Mouse (Mus musculus) left cerebral cortex, adult 6 months (tissue): Measurements from ENCODE around the gene Ccdc184. TPM values are rescaled to one million over a fixed set of nuclear protein-coding genes. Genes with fewer than 3 reads are reported as not detected.

Experiments used
- long read RNA-seq, 2 experiments: library from polyadenylated mRNA; unstranded; transcript quantifications; one replicate each; pipeline ENCODE4 v2.0.0; 2019 to 2020
- polyA plus RNA-seq: library from polyadenylated mRNA; unstranded; fragments of <200 nt; fragmentation: Nextera tagmentation; gene quantifications from 2 replicates; pipeline ENCODE4 v1.2.3, GENCODE M21; 2021

Gene Ccdc184
- 9.3 and 21.0 TPM in 2 replicates for polyA plus RNA-seq
- long read RNA-seq, experiment 1, transcript Ccdc184-201 (1 exons, 2,977 nt) = major isoform, 138 of 138 reads
- long read RNA-seq, experiment 1, partial matches to known transcripts = 0 of 138 reads
- long read RNA-seq, experiment 1, other reads (novel, unspliced or antisense) = 0 of 138 reads
- long read RNA-seq, experiment 2, transcript Ccdc184-201 (1 exons, 2,977 nt) = major isoform, 28 of 28 reads
- long read RNA-seq, experiment 2, partial matches to known transcripts = 0 of 28 reads
- long read RNA-seq, experiment 2, other reads (novel, unspliced or antisense) = 0 of 28 reads

GRCm38 (mm10) chr15:98166963-98167644 lies at the start of gene Ccdc184:
Gene Ccdc184, plus strand, starts transcription at chr15:98167158.

GRCm38 (mm10) chr15:98165525-98165924 lies 1.4 kb upstream of the Ccdc184 start, which contains the start of gene Asb8:
Gene Asb8, minus strand, starts transcription at chr15:98165625.

GRCm38 (mm10) chr15:98195442-98195841 lies 28.5 kb downstream of the Ccdc184 start, which contains the start of gene Olfr288:
Gene Olfr288, minus strand, starts transcription at chr15:98195542.

Other genes with a start within 250 kb of the Ccdc184 start
- 52.2 and 69.5 TPM in 2 replicates for gene Tmem106c, start 203.0 kb upstream of the Ccdc184 start, polyA plus RNA-seq
- gene Col2a1, start 162.5 kb upstream of the Ccdc184 start, polyA plus RNA-seq = 0.16 and 0.18 TPM in 2 replicates
- 138 and 159 TPM in 2 replicates for gene Pfkm, start 74.6 kb upstream of the Ccdc184 start, polyA plus RNA-seq
- 2.0 and 2.9 TPM in 2 replicates for gene Senp1, start 73.4 kb upstream of the Ccdc184 start, polyA plus RNA-seq
- 76.3 and 86.3 TPM in 2 replicates for gene Asb8, start 1.5 kb upstream of the Ccdc184 start, polyA plus RNA-seq
- gene Olfr288, start 28.4 kb downstream of the Ccdc184 start, polyA plus RNA-seq = 0.15 and 0.16 TPM in 2 replicates
- 0.09 and 0.17 TPM in 2 replicates for gene Gm44579, start 53.8 kb downstream of the Ccdc184 start, polyA plus RNA-seq
- 4.3 and 7.3 TPM in 2 replicates for gene Olfr287, start 53.9 kb downstream of the Ccdc184 start, polyA plus RNA-seq
- gene Olfr286, start 67.3 kb downstream of the Ccdc184 start, polyA plus RNA-seq = not detected in 2 replicates
- not detected in 2 replicates for gene H1fnt, start 90.1 kb downstream of the Ccdc184 start, polyA plus RNA-seq
- gene Zfp641, start 129.0 kb downstream of the Ccdc184 start, polyA plus RNA-seq = 2.7 and 3.1 TPM in 2 replicates
- not detected in 2 replicates for gene Olfr285, start 150.2 kb downstream of the Ccdc184 start, polyA plus RNA-seq
- gene Olfr284, start 173.8 kb downstream of the Ccdc184 start, polyA plus RNA-seq = not detected in 2 replicates
- gene Olfr283, start 213.8 kb downstream of the Ccdc184 start, polyA plus RNA-seq = not detected in 2 replicates